Mouse (Mus musculus): ENCODE results near the gene Slc16a10. TPM values are rescaled to one million over a fixed set of nuclear protein-coding genes. Genes with fewer than 3 reads are reported as not detected.

The Slc16a10 gene
- 56.8 and 57.2 TPM in 2 replicates for polyA plus RNA-seq (2012; rRNA removed)

DNA sequence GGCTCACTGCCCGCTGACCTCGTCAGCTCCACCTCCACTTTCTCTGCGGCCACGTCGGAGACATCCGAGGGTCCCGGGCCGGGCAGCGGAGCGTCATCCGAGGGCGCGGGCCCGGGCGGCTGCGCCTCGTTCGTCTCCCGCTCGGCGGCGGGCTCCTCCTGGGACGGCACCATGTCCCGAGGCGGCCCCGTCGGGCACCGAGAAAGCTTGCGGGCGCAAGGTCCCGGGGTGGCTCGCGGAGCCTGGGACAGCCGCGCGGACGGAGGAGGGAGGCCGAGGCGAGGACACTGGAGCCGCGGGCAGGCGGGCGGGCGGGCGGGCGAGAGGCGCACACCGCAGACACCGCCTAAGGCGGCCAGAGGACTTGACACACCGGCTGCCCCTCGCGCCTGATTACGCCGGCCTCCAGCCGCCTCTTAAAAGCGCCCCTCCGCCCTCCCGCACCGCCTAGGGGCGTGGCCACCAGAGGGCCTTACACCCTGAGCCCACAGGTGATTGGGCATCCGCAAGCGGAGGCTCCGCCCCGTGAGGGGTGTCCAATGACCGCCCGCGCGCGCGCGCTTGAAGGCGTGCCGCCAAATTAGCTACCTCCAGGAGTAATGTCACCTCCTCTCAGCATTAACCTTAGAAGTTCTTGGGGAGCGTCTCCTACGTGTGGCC lies at the start of gene Slc16a10:
Gene Slc16a10 (minus strand): TSS at position 395 of the 660 bp plus-strand sequence.
- H3K36me3 ChIP-seq (ENCODE audit: control insufficient read depth, insufficient read depth, low read length): no peaks in the 10 kb centered on the region
- peak; percentile 98 for DNase-seq
- WGBS: 1% methylated on average over 69 of the region's 76 CpGs

DNA sequence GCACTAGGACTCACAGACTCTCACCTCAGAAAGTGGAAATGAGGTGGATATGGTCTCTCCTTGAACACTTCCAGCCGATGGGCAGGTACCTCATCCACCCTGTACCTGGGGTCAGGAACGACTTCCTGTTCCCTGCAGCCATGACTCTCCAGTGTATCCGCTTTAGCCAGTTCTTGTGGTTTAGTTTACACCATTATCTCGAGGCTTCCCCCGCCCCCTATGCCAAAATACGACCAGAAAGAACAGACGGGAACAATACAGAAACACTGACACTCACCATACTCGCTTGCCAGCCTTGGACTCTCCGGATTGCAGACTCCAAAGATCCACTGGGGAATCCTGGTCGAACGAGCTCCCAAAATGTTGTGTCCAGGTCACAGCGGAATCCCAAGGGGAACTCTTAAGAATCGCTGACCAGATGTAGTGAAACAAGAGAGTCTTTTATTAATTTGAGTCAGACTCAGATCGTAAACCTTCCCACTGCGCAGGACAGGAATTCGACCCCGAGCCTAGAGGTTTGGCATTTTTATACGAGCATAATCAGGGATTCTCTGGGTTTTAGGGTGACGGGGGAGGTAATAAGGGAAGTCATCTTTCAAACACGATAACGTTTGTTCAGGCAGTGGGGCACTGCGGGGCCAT lies 49.4 kb upstream of the Slc16a10 start:
- Histone ChIP-seq H3K4me1 (ENCODE audit: control insufficient read depth, insufficient read depth, low read length) (no peaks in the 10 kb centered on the region), H3K27me3 (replicated peaks; ENCODE audit: control insufficient read depth, insufficient read depth, low read length) (no peaks in the 10 kb centered on the region), H3K36me3 (ENCODE audit: control insufficient read depth, insufficient read depth, low read length) (no peaks in the 10 kb centered on the region), H3K27ac (ENCODE audit: insufficient read depth, low read depth, low read length) (no peak overlapping the region), H3K4me3 (ENCODE audit: insufficient read depth, low read depth, low read length) (peak overlapping the region; percentile 12)
- no peak for DNase-seq
- 13% methylated on average over 22 of the region's 22 CpGs for WGBS
- TF ChIP-seq CTCF (conservative IDR thresholded peaks at IDR 0.05; ENCODE audit: insufficient read depth, insufficient read length, low read depth, low read length) (no peak), POLR2A (IDR thresholded peaks at IDR 0.05; ENCODE audit: low read depth, low read length) (no peak)

More for the DNA sequence above, at the start of gene Slc16a10:
- no peak for TF ChIP-seq CTCF (conservative IDR thresholded peaks at IDR 0.05; ENCODE audit: insufficient read depth, insufficient read length, low read depth, low read length)
- TF ChIP-seq POLR2A (IDR thresholded peaks at IDR 0.05; ENCODE audit: low read depth, low read length): peak; percentile 77
- Histone ChIP-seq H3K27me3 (replicated peaks; ENCODE audit: control insufficient read depth, insufficient read depth, low read length) (no peaks in the 10 kb centered on the region), H3K4me3 (ENCODE audit: insufficient read depth, low read depth, low read length) (peak within 1 kb of the TSS; percentile 64), H3K27ac (ENCODE audit: insufficient read depth, low read depth, low read length) (peak within 1 kb of the TSS; percentile 12; the same call in 1 of the 2 replicates), H3K4me1 (ENCODE audit: control insufficient read depth, insufficient read depth, low read length) (peaks cover 6% of the 10 kb centered on the region; the same call in 1 of the 2 replicates)

DNA sequence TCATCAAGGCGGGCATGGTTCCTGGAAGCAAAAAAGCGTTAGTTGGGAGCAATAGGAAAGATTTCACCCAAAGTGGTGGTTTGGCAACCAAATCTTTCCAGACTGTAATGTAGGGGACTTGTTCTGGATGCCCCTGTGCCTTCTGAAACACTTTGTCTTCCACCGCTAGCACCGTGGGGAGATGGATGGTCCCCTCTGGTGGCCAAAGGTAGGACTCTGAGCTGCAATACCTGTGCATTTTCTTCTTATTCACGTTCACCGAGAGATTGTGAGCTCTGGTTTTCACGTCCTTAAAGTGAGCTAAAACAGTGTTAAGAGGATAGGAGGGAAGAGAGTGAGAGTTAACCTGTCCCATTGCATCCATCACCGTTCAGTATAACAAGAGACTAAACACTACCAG lies 48.8 kb upstream of the Slc16a10 start:
- WGBS: 65% methylated on average over 8 of the region's 8 CpGs
- Histone ChIP-seq H3K4me1 (ENCODE audit: control insufficient read depth, insufficient read depth, low read length) (no peaks in the 10 kb centered on the region), H3K4me3 (ENCODE audit: insufficient read depth, low read depth, low read length) (no peak overlapping the region), H3K27ac (ENCODE audit: insufficient read depth, low read depth, low read length) (no peak overlapping the region), H3K27me3 (replicated peaks; ENCODE audit: control insufficient read depth, insufficient read depth, low read length) (no peaks in the 10 kb centered on the region), H3K36me3 (ENCODE audit: control insufficient read depth, insufficient read depth, low read length) (no peaks in the 10 kb centered on the region)
- peak; percentile 43; the same call in 1 of the 2 replicates for TF ChIP-seq CTCF (conservative IDR thresholded peaks at IDR 0.05; ENCODE audit: insufficient read depth, insufficient read length, low read depth, low read length)
- TF ChIP-seq POLR2A (IDR thresholded peaks at IDR 0.05; ENCODE audit: low read depth, low read length): no peak
- no peak for DNase-seq

DNA sequence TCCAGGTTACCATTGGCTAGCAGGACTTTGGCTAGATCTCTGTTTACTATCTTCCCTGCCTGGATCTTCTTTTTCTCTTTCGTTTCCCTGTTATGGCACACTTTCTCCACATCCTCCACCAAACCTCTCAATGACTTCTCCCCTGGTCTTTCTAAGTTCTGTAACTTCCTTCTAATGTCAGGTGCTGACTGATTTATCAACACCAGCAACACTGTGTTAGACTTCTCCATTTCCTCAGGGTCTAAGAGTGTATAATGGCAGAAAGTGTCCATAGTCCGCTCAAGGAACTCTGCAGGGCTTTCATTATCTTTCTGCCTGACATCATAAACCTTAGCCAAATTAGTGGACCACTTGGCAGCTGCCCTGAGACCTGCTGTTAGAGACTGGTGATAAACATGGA lies 47.6 kb upstream of the Slc16a10 start:
- Histone ChIP-seq H3K27ac (ENCODE audit: insufficient read depth, low read depth, low read length) (no peak overlapping the region), H3K4me1 (ENCODE audit: control insufficient read depth, insufficient read depth, low read length) (no peaks in the 10 kb centered on the region), H3K4me3 (ENCODE audit: insufficient read depth, low read depth, low read length) (no peak overlapping the region), H3K36me3 (ENCODE audit: control insufficient read depth, insufficient read depth, low read length) (no peaks in the 10 kb centered on the region), H3K27me3 (replicated peaks; ENCODE audit: control insufficient read depth, insufficient read depth, low read length) (no peaks in the 10 kb centered on the region)
- TF ChIP-seq CTCF (conservative IDR thresholded peaks at IDR 0.05; ENCODE audit: insufficient read depth, insufficient read length, low read depth, low read length) (no peak), POLR2A (IDR thresholded peaks at IDR 0.05; ENCODE audit: low read depth, low read length) (no peak)
- DNase-seq: no peak
- 95% methylated on average over 2 of the region's 2 CpGs for WGBS

DNA sequence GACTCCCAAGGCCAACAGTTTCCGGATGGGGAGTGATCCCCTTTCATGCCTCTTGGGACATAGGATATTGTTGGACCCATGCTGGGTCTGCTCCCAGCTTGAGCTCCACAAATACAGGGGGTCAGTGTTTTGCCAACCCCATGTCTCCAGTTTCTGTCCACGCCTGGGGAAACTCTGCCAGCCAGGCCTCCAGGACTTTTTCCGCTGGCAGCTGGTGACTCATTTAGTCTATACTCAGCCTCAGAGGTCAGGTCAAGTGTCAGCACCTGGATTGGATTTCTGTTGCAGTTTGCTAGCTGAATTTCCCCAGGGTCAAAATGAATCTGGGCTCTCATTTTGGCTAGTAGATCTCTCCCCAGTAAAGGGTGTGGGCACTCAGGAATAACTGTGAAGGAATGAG lies 46.8 kb upstream of the Slc16a10 start:
- 76% methylated on average over 3 of the region's 3 CpGs for WGBS
- H3K27ac ChIP-seq (ENCODE audit: insufficient read depth, low read depth, low read length): no peak overlapping the region
- TF ChIP-seq CTCF (conservative IDR thresholded peaks at IDR 0.05; ENCODE audit: insufficient read depth, insufficient read length, low read depth, low read length): no peak
- TF ChIP-seq POLR2A (IDR thresholded peaks at IDR 0.05; ENCODE audit: low read depth, low read length): no peak
- H3K27me3 ChIP-seq (replicated peaks; ENCODE audit: control insufficient read depth, insufficient read depth, low read length): no peaks in the 10 kb centered on the region
- H3K4me3 ChIP-seq (ENCODE audit: insufficient read depth, low read depth, low read length): no peak overlapping the region
- no peak for DNase-seq
- no peaks in the 10 kb centered on the region for H3K4me1 ChIP-seq (ENCODE audit: control insufficient read depth, insufficient read depth, low read length)
- H3K36me3 ChIP-seq (ENCODE audit: control insufficient read depth, insufficient read depth, low read length): no peaks in the 10 kb centered on the region

DNA sequence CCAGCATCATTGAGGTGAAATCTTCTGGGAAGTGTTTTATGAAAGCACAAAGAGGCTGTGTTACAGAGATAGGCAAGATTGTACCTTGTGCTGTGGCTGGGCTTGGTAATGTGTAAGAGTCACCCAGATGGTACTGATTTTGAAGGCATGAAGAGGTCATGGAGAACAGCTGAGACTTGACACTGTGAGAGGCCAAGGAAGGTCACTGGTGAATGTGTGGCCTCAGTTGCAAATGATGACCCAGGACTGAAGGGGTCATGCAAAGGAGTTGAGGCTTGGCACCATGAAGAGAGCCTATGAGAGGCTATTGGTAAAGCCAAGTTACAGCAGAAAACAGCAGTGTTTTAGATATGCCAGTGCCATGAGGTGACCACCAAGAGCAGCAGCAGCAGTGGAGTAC lies 43.9 kb upstream of the Slc16a10 start:
- Histone ChIP-seq H3K27me3 (replicated peaks; ENCODE audit: control insufficient read depth, insufficient read depth, low read length) (no peaks in the 10 kb centered on the region), H3K4me3 (ENCODE audit: insufficient read depth, low read depth, low read length) (no peak overlapping the region), H3K4me1 (ENCODE audit: control insufficient read depth, insufficient read depth, low read length) (no peaks in the 10 kb centered on the region), H3K36me3 (ENCODE audit: control insufficient read depth, insufficient read depth, low read length) (no peaks in the 10 kb centered on the region), H3K27ac (ENCODE audit: insufficient read depth, low read depth, low read length) (no peak overlapping the region)
- no peak for DNase-seq
- TF ChIP-seq CTCF (conservative IDR thresholded peaks at IDR 0.05; ENCODE audit: insufficient read depth, insufficient read length, low read depth, low read length) (no peak), POLR2A (IDR thresholded peaks at IDR 0.05; ENCODE audit: low read depth, low read length) (no peak)

DNA sequence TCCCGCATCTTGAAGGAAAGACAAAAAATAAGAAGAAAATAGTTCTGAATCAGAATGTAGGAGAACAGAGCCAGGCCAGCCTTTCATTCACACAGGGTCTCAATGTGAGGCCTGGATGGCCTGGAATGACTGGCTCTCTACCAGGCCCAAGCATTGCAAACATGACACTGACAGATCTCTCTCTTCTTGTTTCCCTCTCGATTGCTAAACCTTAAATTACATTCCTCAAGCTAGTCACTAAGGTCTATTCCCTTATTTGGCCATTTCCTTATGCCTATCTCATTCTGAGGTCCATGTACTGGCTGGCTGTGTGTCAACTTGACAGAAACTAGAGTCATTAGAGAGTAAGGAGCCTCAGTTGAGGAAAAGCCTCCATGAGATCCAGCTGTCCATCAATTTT lies 38.0 kb upstream of the Slc16a10 start:
- Histone ChIP-seq H3K27me3 (replicated peaks; ENCODE audit: control insufficient read depth, insufficient read depth, low read length) (no peaks in the 10 kb centered on the region), H3K4me1 (ENCODE audit: control insufficient read depth, insufficient read depth, low read length) (peaks cover 5% of the 10 kb centered on the region; the same call in 1 of the 2 replicates), H3K4me3 (ENCODE audit: insufficient read depth, low read depth, low read length) (no peak overlapping the region), H3K27ac (ENCODE audit: insufficient read depth, low read depth, low read length) (no peak overlapping the region), H3K36me3 (ENCODE audit: control insufficient read depth, insufficient read depth, low read length) (no peaks in the 10 kb centered on the region)
- TF ChIP-seq POLR2A (IDR thresholded peaks at IDR 0.05; ENCODE audit: low read depth, low read length): no peak
- no peak for TF ChIP-seq CTCF (conservative IDR thresholded peaks at IDR 0.05; ENCODE audit: insufficient read depth, insufficient read length, low read depth, low read length)
- 60% methylated on average over 2 of the region's 2 CpGs for WGBS
- DNase-seq: no peak

All from kidney, adult 2 months (tissue).